Mouse (Mus musculus): Measurements from ENCODE around the gene Adss.
"Not testable (repeated sequence)": the region's sequence is repeated elsewhere in the genome, so short reads cannot be mapped to it uniquely, and the experiment has no call there.

Adss gene

GRCm38 (mm10) chr1:177796193-177796939 lies at the start of gene Adss:
TSS of gene Adss (minus strand) at chr1:177796511.
- peak; percentile 97 for DNase-seq (ENCODE audit: low spot score)

- peak; percentile 50 for DNase-seq (ENCODE audit: low spot score)
These were observed 49.5 kb upstream of the Adss start for GRCm38 (mm10) chr1:177845812-177846211.

DNA sequence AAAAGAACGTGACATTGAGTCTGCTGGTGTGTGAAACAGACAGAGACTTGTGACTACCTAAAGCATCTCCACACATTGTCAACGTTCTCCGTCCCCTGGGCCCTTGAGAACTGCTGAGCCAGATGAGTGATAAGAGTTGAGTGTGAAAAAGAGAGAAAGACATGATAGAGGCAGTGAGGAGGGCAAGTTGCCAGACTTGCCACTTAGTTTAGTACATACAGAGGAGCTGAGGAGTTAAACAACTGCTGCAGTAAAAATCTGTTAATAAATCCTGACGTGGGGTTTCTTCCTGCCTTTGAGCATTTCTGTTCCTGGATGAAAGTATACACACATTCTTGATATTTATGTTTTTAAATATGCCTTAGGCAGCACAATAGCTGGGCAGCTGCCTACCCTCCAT lies 31.5 kb upstream of the Adss start:
- not testable (repeated sequence) for DNase-seq (ENCODE audit: low spot score)

DNA sequence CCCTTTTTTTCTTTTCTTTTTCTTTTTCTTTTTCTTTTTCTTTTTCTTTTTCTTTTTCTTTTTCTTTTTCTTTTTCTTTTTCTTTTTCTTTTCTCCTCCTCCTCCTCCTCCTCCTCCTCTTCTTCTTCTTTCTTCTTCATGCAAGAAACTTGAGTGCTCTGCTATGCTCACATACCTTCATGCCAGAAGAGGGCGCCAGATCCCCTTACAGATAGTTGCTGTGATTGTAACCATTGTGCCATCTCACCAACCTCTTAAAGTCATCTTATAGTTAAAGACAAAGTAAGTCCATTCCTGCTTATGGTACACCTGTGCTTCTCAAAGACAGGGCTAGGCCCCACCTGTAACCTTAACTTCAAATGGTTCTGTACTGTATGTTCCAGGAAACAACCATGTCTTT lies 10.5 kb upstream of the Adss start:
- peak; percentile 70 for DNase-seq (ENCODE audit: low spot score)

DNA sequence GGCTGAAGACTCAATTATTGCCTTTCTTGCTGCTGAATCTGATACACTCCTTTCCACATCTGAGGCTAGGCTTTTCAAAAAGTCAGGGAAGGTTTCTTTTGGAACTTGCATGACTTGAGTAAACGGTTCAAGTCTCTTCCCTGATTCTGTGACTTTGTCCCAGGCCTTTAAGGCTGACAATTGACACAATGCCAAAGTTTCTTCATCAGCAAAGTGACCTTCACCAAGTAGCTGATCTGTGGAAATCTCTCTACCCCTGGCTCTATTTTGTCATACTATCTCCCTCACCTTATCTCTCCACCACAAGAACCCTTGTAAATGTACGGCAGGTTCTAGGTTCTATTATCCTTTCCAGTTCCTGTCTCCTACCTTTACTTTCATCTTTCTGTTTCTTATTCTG lies 7.2 kb upstream of the Adss start:
- DNase-seq (ENCODE audit: low spot score), result no peak

DNA sequence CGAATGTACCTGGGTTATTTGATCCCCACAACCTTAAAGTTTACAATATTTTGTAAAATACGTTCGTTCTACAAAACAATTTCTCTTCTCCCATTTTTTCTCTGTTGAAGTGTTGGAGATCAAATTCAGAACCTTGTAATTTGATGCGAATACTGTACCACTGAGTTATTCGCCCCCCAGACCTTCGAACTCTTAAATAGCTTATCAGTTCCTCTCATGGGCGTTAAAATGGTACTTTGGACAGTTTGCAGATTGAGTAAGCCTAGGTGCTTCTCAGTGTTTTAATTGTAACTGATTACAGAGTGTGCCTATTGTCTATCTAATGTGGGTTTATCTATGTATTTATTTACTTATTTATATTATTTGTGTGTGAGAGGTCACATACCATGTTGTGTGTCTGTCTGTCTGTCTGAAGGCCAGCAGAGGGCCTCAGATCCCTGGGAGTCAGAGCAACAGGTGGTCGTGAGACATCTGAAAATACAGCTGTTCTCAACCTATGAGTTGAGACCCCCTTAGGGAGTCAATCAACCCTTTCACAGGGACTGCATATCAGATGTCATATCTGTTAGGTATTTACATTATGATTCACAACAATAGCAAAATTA lies 942 bp upstream of the Adss start:
- DNase-seq (ENCODE audit: low spot score), result peak; percentile 12

DNA sequence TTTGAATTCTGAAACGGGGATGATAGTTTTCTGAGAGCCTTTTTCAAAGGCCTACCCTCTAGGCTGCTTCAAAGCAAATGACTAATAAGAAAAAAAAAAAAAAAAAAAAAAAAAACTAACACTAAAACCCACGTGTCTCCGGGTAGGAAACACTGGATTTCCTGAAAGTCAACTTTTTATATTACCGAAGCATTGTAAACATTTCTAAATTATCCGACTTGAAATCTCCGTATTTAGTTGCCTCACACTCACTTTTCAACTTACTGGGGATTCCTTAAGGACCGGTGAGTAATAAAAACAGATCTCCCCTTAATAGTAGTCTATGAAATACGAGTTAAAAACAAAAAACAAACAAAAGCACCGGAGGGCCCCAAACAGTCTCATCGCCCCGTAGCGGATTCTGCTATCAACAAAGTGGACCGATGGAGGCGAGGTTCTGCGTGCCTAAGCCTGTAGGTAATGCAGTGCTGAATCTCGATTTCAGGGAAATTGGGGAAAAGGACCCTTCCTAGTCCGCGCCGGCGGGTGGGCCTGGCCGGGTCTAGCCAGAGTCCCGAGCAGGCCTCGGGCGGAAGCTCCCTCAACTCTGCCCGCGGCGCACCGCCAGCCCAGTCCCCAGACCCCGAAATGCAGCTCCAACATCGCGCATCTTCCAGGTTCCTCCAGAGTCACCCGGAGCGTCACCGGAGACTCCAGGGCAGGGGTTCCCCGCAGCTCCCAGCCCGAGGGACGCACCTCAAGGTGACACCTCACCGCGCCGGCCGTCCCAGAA lies 704 bp downstream of the Adss start:
- peak; percentile 74 for DNase-seq (ENCODE audit: low spot score)

DNA sequence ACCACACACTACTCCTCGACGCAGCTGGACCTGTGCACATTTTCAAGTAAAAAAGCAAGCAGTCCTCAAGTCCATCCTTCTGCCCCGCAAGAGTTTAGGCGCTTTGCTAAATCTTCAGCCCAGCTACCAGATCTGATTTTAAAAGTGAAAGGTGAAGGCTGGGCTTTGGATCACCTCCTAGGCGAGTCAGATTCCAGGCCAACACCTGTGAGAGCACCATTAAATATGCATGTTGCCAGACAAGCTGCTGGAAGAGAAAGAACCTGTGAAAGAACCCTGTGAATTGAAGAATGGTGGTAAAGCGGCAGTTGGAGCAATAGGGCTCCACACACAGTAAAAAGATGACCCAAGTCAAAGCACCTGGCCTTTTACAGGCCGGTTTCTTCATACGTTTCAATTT lies 1.4 kb downstream of the Adss start:
- no peak for DNase-seq (ENCODE audit: low spot score)

DNA sequence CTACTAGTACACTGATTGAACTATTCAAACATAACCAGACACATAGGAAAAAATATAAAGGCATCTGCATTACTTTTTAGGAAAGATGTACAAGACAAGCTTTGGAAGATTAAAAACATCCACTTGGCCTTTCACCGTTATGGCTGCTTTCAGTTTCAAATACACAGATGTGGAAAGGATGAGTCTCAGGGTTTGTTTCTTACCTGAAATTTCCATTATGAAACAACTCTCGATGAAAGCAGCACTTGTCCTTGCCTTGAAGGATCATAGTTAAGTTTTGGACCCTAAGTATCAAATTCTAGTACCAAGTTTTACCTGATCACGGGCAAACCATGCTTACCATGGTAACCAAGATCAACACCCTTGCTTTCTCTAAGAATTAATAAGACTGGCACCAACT lies 3.5 kb downstream of the Adss start:
- no peak for DNase-seq (ENCODE audit: low spot score)

GRCm38 (mm10) chr1:177777397-177777796 lies 18.9 kb downstream of the Adss start:
- no peak for DNase-seq (ENCODE audit: low spot score)

DNA sequence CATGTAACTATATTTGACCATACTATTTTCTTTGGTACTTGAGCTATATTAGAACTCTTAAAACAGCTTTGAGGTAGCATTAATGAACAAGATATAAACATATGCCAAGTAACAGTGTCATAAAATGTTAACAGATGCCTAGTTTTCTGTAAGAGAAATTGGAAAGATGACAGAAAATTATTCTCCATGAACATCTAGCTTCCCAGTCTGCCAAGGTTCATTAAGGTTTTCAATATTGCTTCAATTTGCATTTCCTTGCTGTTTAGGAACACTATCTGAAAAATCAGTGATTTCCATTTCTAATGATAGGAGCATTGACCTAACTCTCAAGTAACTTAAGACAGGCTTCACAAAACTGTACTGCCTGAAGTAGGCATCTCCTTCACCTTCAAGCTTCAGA lies 27.4 kb downstream of the Adss start:
- DNase-seq (ENCODE audit: low spot score), result no peak

GRCm38 (mm10) chr1:177757249-177757648 lies 39.1 kb downstream of the Adss start:
- DNase-seq (ENCODE audit: low spot score), result peak; percentile 39

- no peak for DNase-seq (ENCODE audit: low spot score)
These were observed 42.8 kb downstream of the Adss start for GRCm38 (mm10) chr1:177753496-177753895.

DNA sequence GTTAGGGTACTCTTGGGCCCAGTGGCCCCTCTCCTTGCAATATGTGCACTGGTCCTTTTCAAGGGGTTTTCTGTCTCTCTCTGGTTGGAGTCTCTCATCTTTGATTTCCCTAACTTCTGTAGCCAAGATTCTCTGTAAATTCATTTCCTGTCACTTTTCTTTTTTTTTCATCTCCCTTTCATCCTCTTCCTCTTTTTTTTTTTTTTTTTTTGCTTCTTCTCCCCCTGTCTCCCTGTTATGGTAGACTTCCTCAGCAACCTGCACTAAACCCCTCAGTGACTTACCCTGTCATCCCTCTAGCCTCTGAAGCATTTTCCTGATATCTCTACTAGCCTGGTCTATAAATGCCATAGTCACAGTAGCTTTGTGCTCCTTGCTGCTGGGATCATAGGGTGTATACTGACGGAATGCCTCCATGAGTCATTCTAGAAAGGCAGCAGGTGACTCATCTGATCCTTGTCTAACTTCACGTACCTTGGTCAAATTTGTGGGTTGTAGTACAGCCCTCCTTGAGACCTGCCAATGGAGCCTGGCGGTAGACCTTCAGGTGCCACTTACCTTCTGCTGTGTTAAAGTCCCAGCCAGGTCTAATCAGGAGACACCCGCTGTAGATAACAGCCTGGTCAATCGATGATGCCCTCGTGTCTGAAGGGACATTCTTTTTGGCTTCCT lies 48.3 kb downstream of the Adss start:
- no peak for DNase-seq (ENCODE audit: low spot score)

DNA sequence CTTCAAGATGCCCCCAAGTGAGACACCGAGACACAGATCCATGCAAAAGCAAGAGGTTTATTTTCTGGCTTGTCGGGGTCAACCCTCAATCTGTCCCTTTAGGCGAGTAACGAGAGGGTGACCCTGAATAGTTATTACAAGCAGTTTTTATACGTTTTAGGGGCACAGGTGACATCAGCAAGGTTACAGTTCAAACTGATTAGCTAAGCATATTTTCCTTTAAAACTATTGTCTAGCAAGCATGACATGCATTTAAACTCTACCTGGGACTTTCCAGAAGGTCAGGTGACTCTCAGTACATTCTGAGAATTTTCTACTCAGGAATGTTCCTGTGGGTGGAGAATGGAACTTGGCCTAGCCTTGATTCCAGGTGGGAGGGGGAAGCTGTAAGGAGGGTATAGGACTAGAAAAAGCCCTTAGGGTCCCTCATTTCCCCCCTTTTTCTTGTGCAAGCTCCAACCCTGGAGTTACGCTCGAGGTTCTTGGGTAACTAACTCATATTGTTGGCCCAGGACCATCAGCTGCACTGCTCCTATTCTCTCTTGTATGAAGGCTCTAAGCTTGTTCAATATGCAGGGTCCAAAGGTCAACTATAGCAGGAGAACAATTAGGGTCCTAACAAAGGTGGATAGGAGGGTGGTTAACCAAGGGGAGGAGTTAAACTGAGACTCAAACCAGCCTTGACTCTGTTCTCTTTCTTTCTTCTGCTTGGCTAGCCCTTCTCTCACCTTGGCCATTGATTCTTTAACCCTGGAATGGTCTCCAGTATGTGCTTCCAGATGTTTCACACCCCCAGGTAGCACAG lies 51.6 kb downstream of the Adss start:
- DNase-seq (ENCODE audit: low spot score), result no peak

GRCm38 (mm10) chr1:177742119-177742518 lies 54.2 kb downstream of the Adss start:
- DNase-seq (ENCODE audit: low spot score), result no peak

DNA sequence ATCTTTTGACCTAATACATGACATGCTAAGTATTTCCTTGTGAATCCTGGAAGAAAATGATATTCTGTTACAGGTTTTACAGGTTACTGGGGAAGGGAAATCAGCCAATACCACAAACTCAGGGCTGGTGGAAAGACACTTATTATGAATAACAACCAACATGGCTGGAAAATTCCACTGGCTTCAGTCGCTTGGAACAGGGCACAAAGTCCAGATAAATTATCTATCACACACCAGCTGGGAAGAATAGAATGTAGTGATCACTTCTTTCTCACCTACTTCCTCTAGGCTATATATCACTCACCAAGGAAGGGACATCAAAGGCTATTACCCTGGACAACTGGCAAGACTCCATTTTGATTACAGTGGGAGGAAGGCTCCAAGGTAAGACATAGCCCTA lies 55.6 kb downstream of the Adss start:
- no peak for DNase-seq (ENCODE audit: low spot score)

- DNase-seq (ENCODE audit: low spot score), result no peak
These were observed 58.7 kb downstream of the Adss start for GRCm38 (mm10) chr1:177737505-177738105.

- no peak for DNase-seq (ENCODE audit: low spot score)
These were observed 64.3 kb downstream of the Adss start for GRCm38 (mm10) chr1:177731973-177732372.

DNA sequence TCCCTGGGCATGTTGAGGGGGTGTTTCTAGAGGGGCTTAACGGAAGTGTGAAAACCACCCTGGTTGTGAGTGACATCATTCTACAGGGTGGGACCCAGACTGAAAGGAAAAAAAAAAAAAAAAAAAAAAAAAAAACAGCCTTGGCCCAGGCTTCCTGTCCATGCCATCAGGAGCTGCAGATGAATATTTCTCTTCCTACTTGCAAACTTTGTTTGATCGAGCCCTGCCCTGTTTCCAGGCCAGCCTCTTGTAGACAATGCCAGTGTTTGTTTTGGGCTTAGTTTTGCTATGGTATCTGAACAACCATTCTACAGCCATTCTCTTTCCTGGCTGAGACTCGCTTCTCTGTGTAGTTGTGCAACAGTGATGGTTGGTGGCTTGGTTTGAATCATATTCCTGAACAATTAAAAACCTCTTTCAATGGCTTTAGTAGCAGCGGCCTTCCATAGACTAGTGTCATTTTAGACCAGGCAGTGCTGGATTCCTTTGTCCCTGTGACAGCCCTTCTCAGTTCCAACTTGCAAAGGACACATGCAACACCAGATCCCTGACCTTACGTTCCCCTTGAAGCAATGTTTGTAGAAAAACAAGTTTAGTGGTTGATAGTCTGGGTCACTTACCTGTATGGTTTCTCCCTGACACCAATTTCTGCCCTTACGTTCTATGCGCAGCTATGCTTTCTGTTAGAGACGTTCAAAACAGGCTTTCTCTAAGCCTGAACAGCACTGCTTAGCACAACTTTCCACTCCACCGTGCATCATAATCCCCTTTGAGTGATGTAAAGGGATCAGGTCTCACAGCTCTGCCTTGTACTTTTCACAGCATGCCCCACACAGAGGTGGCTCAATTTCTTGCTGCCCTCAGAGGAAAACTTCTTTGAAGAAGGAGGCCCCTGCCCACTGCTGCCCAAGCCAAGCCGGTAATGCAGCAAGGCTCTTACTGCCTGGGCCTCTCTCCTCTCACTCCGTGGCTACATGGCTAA lies 67.0 kb downstream of the Adss start, which contains the start of gene 1700016C15Rik:
TSS of gene 1700016C15Rik (plus strand) at position 772 of the 982 bp plus-strand sequence.
- DNase-seq (ENCODE audit: low spot score), result peak; percentile 14
